Mouse (Mus musculus) cerebellum, postnatal 4 days (tissue): Measurements from ENCODE around the gene Prdm1.

Source experiments
- DNase-seq, 2 experiments: peaks; one replicate each; pipeline ENCODE4 v3.0.0; 2022; ENCODE audit warnings: low spot score in 2 of 2, mixed read lengths in 1 of 2

Gene Prdm1

DNA sequence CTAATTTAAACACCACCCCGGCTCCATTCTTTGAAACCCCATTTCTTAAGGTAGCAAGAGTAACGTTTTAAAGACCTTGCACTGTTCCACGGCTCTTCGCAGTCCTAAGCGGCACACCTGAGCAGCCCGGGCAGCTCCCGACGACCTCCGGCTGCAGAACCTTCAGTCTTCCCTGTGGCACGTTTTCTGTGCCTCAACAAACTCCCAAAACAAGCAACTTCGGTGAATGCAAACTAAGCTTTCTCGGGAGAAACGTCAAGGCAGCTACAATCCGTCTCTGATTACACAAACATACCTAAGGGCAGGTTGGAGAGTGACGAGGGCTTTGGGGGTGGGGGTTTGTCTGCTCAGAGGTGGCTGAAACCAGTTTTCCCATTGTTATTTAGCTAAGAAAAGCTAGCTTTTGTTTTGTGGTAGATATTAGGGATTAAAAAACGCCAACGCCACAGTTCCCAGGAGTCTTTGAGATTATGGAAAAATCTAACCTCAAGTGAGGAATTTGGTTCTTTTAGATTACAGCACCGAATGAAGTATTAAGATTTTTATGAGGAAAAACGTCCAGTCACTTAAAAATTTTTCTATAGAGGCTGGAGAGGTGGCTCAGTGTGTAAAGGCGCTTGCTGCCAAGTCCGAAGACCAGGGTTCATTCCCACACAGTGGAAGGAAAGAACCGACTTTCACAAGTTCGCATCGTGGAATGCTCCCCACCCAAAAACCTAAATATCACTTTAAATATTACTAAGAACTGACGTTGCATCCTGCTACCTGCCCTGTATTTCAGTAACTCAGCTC is at the start of gene Prdm1:
Gene Prdm1, minus strand, starts transcription at position 211 of the 792 bp plus-strand sequence.
- DNase-seq = peak in 1 of 2 experiments; percentile 3

DNA sequence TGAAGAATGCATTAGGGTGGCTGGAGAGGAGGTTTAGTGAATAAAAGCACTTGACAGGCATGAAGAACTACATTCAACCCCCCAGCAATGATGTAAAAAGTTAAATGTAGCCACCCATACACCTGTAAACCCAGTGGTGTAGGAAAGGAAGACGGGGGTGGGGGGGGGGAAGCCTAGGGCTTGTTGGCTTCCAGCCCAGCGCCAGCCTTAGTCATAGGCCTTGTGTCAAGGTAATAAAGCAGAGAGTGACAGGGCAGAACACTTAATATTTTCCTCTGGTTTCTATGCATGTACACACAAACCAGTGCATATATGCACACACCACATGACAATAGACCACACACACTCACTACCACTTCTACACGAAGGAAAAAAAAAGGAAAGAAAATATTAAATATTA is 37.7 kb upstream of the Prdm1 start:
- no peak for DNase-seq

DNA sequence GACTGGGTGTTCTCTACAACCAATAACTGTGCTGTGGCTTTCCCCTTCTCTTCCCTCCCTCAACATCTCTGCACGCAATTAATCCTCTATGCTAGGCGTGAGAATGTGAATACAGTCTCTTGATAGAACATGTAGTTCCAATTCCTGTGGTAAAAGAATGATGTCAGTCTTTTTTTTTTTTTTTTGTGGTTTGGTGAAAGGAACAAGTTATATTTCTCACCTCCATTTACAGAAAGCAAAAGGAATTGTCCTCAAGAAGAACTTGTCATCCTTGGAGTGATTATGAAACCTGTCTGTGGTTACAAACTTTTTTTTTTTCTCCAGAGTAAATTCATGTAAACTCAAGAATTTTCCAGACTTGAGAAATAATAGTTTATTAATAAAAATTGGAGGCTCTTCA is 36.8 kb upstream of the Prdm1 start:
- DNase-seq = no peak

DNA sequence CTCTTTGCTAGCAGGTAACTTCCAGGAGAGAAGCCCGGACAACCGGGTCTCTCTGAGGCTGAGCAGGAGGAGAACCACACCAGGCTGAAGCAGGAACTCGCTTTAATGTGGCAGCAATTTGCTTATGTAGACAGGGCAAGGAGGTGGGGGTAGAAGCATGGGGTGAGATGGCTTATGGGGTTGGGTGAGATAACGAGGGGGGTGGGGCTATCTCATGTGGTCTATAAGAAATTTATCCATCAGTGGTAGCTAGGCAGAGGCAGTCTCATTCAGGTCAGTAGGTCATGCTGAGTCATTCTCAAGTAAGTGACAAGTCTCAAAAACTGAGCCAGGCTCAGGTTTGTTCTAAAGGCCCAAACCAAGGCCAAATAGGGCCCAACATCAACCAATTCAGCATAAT is 28.5 kb upstream of the Prdm1 start:
- DNase-seq = no peak

GRCm38 (mm10) chr10:44555317-44555716 is 27.0 kb upstream of the Prdm1 start:
- DNase-seq = no peak

- DNase-seq = no peak
These were observed 25.3 kb upstream of the Prdm1 start for GRCm38 (mm10) chr10:44553648-44554047.

DNA sequence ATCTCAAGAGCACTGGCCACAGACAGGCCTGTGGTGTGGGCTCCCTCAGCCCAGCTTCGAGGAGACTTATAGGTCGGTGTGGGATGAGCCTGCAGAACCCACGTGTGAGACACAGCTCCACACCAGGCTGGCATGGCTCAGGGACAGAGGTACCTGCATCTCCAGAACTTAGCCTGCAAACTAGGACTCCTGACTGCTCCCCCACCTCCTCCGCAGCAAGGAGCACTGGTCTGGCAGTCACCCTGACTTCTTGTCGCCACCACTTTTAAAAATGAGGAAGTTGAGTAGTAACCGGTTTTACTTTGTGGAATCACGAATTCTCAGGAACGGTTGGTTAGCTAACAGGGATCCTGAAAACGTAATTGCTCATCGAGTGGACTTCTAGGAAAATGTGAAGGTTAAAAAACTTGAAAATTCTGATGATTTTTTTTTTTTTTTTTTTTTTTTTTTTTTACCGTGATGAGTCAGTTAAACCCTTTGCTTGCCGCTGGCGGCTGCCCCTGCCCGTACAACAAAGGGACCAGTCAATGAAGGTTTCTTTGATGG is 10.8 kb upstream of the Prdm1 start:
- no peak for DNase-seq

GRCm38 (mm10) chr10:44538137-44538536 is 9.8 kb upstream of the Prdm1 start:
- no peak for DNase-seq

- no peak for DNase-seq
These were observed 1.7 kb upstream of the Prdm1 start for GRCm38 (mm10) chr10:44530067-44530360.

DNA sequence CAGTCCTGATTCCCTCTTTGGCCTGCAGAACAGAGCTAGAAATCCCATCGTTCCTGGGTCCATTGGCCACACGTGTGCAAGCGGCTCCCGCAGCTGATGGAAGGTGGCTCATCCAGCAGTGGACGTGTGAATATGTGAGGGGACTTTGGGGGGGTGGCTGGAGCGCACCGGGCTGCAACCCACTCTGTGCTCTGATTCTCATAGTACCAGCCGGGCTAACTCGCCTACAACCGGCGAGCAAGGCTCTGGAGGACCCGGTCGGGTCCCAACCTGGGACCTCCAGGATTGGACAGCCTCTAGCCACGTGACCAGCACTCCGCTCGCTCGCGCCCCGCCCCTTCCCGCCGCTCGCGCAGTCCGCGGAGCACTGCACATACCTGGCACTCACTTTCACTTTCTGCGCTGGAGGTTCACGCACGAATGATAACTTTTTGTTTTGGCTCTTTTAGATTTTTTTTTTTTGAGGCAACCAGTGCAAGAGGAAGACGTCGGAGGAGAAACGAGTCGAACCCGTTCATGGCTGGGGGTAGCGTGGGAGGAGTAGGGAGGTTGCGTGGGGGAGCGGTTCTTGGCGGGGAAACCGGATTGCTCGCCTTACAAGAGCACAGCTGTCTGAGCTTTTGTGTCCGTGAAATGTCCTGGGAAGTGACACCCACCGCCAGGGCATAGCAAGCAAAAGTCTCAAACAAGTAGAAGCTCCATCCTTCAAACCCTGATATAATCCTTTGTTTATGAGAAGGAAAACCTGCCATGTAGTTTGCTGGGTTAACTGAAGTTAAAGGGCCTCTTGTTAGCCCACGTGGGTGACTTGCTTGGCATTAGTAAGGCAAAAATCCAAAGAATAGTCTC is 1.1 kb upstream of the Prdm1 start:
- DNase-seq = peak; percentile 33 to 71

GRCm38 (mm10) chr10:44527651-44528050 is 650 bp downstream of the Prdm1 start:
- no peak for DNase-seq

- DNase-seq = peak in 1 of 2 experiments; percentile 20
These were observed 1.3 kb downstream of the Prdm1 start for GRCm38 (mm10) chr10:44526751-44527591.

DNA sequence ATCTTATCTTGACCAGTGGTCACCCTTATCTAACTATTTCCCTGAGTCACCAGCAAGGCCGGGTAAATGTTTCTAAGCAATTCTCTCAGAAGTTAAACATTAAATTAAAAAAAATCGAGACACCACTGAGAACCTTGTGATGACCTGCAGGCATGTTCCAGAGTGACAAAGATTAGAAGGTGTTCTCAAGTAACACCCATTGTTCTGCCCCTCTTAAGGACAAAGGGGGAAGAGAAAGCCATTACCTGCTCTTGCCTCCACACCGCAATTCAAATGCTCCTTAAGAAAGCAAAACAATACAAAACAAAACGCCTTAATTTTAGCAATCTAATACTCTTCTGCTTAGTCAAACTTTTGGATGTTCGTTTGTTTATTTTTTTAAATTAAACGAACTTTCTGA is 8.1 kb downstream of the Prdm1 start:
- no peak for DNase-seq

DNA sequence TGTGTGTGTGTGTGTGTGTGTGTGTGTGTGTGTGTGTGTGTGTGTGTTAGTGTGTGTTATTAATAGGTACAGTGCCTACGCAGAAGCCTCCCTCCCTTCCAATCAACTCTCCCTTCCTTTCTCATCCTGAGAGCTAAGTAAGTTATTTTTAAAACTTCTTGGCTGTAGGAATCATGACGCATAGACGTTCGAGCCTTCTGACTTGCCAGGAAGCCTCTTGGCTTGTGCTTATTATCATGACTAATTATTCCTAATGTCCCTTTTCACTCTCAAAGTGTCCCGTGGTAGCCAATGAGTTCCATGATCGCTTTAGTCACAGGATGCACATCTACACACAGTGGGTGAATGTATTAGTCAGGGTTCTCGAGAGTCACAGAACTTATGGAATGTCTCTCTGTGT is 9.7 kb downstream of the Prdm1 start:
- DNase-seq = no peak

- no peak for DNase-seq
These were observed 15.2 kb downstream of the Prdm1 start for GRCm38 (mm10) chr10:44513108-44513507.

DNA sequence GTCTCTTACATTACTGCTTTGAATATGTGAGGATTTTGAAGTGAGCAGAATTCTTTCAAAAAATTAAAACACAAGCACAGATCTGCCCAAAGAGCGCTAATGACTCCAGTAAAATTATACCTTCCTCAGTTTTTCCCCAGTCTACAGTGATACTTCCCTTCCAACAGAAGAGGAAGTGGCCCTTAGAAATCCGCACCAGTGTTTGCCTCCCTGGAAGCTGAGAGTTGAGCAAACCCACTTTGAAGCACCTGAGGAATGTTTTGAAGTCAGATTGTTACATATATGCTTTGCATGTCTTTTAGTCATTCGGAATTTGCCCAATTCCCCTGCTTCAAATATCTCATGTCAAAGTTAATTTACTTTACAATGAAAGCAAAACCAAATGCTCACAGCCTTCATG is 17.3 kb downstream of the Prdm1 start:
- DNase-seq = no peak

DNA sequence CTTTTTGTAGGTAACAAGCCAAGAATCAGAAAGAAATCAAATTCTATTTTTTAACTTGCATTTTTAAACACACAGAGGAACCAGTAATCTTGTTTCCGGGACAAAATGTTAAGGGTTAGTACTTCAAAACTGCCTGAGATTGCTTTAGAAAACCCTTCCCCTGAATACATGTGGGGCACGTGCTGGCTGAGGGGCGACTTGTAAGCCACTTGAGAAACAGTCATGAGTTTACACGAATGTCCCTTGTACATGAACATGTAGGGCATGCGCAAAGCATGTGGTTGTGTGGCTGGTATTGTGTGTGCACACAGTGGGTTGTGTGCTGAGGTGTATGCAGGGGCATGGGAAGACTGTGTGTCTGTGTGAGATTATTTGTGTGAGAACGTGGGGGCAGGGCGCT is 19.7 kb downstream of the Prdm1 start:
- DNase-seq = no peak

- no peak for DNase-seq
These were observed 20.3 kb downstream of the Prdm1 start for GRCm38 (mm10) chr10:44507984-44508383.

- DNase-seq = no peak
These were observed 25.4 kb downstream of the Prdm1 start for GRCm38 (mm10) chr10:44502891-44503290.

GRCm38 (mm10) chr10:44499897-44500519 is 28.3 kb downstream of the Prdm1 start:
- DNase-seq = no peak

- no peak for DNase-seq
These were observed 34.3 kb downstream of the Prdm1 start for GRCm38 (mm10) chr10:44493818-44494492.
